Mouse (Mus musculus): ENCODE measurements at regions not wholly inside any gene's neighbourhood (a gene's known extent, or its start where the extent isn't known, plus 50 kb on each side); places are given as distances from the start of the nearest gene placed in this dataset.

GRCm38 (mm10) chr6:95234712-95235111 is 87.2 kb upstream of the Gm10234 start:
- Histone ChIP-seq H3K27ac (no peak overlapping the region), H3K27me3 (no peaks in the 10 kb centered on the region), H3K9me3 (no peaks in the 10 kb centered on the region), H3K4me1 (no peaks in the 10 kb centered on the region), H3K4me3 (replicated peaks) (no peak overlapping the region), H3K4me2 (no peak overlapping the region), H3K9ac (no peak overlapping the region), H3K36me3 (replicated peaks) (no peaks in the 10 kb centered on the region)
- ATAC-seq (ENCODE audit: low FRiP score): no peak
- WGBS: 84% methylated on average over 13 of the region's 13 CpGs

GRCm38 (mm10) chr6:95243657-95244056 is 78.3 kb upstream of the Gm10234 start:
- Histone ChIP-seq H3K27ac (no peak overlapping the region), H3K27me3 (no peaks in the 10 kb centered on the region), H3K36me3 (replicated peaks) (no peaks in the 10 kb centered on the region), H3K4me3 (replicated peaks) (no peak overlapping the region), H3K9ac (no peak overlapping the region), H3K9me3 (no peaks in the 10 kb centered on the region), H3K4me2 (no peak overlapping the region), H3K4me1 (no peaks in the 10 kb centered on the region)
- WGBS: 81% methylated on average over 5 of the region's 5 CpGs
- ATAC-seq (ENCODE audit: low FRiP score): no peak

GRCm38 (mm10) chr6:95244911-95245310 is 77.0 kb upstream of the Gm10234 start:
- Histone ChIP-seq H3K36me3 (replicated peaks) (no peaks in the 10 kb centered on the region), H3K27me3 (no peaks in the 10 kb centered on the region), H3K27ac (no peak overlapping the region), H3K4me1 (no peaks in the 10 kb centered on the region), H3K4me3 (replicated peaks) (no peak overlapping the region), H3K9ac (no peak overlapping the region), H3K4me2 (no peak overlapping the region), H3K9me3 (no peaks in the 10 kb centered on the region)
- ATAC-seq (ENCODE audit: low FRiP score): no peak
- WGBS: 89% methylated on average over 7 of the region's 7 CpGs

GRCm38 (mm10) chr6:95256303-95256702 is 65.6 kb upstream of the Gm10234 start:
- ATAC-seq (ENCODE audit: low FRiP score): no peak
- H3K9ac ChIP-seq: no peak overlapping the region
- no peak overlapping the region for H3K4me2 ChIP-seq
- H3K27ac ChIP-seq: no peak overlapping the region
- H3K36me3 ChIP-seq (replicated peaks): no peaks in the 10 kb centered on the region
- no peak overlapping the region for H3K4me3 ChIP-seq (replicated peaks)
- no peaks in the 10 kb centered on the region for H3K9me3 ChIP-seq
- WGBS: 38% methylated on average over 5 of the region's 5 CpGs
- no peaks in the 10 kb centered on the region for H3K27me3 ChIP-seq
- H3K4me1 ChIP-seq: 0 out of 2 replicates have a peak, but pooled peaks cover 2% of the 10 kb centered on the region

- Histone ChIP-seq H3K4me3 (replicated peaks) (no peak overlapping the region), H3K27ac (no peak overlapping the region), H3K9ac (no peak overlapping the region), H3K36me3 (replicated peaks) (no peaks in the 10 kb centered on the region), H3K4me2 (no peak overlapping the region), H3K4me1 (0 out of 2 replicates have a peak, but pooled peaks cover 2% of the 10 kb centered on the region), H3K9me3 (no peaks in the 10 kb centered on the region), H3K27me3 (no peaks in the 10 kb centered on the region)
- no peak for ATAC-seq (ENCODE audit: low FRiP score)
- WGBS: 56% methylated on average over 1 of the region's 1 CpGs
These were observed 60.9 kb upstream of the Gm10234 start for GRCm38 (mm10) chr6:95261001-95261400.

GRCm38 (mm10) chr6:95264011-95264869 is 57.7 kb upstream of the Gm10234 start:
- H3K4me2 ChIP-seq: no peak overlapping the region
- WGBS: 72% methylated on average over 8 of the region's 8 CpGs
- no peaks in the 10 kb centered on the region for H3K9me3 ChIP-seq
- ATAC-seq (ENCODE audit: low FRiP score): no peak; the same call in 1 of the 2 replicates
- H3K9ac ChIP-seq: no peak overlapping the region
- no peaks in the 10 kb centered on the region for H3K36me3 ChIP-seq (replicated peaks)
- H3K4me3 ChIP-seq (replicated peaks): no peak overlapping the region
- no peaks in the 10 kb centered on the region for H3K27me3 ChIP-seq
- no peak overlapping the region for H3K27ac ChIP-seq
- no peaks in the 10 kb centered on the region for H3K4me1 ChIP-seq

GRCm38 (mm10) chr6:95269524-95269923 is 52.4 kb upstream of the Gm10234 start:
- no peak overlapping the region for H3K4me3 ChIP-seq (replicated peaks)
- no peak overlapping the region for H3K4me2 ChIP-seq
- no peak overlapping the region for H3K9ac ChIP-seq
- H3K27ac ChIP-seq: no peak overlapping the region
- WGBS: 92% methylated on average over 8 of the region's 8 CpGs
- no peaks in the 10 kb centered on the region for H3K27me3 ChIP-seq
- H3K9me3 ChIP-seq: no peaks in the 10 kb centered on the region
- H3K4me1 ChIP-seq: no peaks in the 10 kb centered on the region
- no peaks in the 10 kb centered on the region for H3K36me3 ChIP-seq (replicated peaks)
- ATAC-seq (ENCODE audit: low FRiP score): no peak
